Mouse (Mus musculus): Measurements from ENCODE around the gene Cdkl1. TPM values are rescaled to one million over a fixed set of nuclear protein-coding genes. Genes with fewer than 3 reads are reported as not detected.

Cdkl1 gene
- polyA plus RNA-seq, 1 experiment from 2014 or later, result 7.8 TPM

DNA sequence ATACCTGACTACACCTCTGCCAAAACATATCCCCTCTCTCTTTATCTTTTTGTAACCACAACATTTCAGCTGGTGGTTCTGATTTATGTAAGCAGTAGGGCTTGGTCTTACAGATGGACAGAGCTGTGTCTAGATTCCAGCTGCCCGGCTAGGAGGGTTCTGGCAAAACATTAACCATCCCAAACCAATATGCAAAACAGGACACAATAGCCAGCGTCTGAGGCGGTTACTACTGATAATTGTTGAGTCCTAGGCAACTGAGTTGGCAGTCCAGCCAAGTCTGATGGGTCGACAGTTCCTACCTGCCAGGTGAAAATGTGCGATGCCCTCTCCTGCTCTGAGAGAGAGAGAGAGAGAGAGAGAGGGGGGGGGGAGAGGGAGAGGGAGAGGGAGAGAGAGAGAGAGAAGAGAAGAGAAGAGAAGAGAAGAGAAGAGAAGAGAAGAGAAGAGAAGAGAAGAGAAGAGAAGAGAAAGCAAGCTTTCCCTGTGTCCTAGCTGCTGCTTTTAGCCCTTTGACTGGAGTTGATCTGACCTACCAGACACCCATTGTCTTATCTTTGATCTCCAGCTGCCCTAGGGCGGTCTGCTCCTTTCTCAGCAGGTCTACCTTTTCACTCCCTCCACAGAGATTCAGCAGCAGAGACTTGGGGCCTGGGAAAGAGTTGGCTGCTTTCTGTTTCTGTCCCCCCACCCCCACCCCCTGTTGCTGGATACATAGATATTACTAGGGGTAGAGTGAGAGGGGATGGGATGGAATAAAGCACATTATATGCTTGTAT is 7.6 kb downstream of the Cdkl1 start:
- no peak for DNase-seq (ENCODE audit: low spot score)

DNA sequence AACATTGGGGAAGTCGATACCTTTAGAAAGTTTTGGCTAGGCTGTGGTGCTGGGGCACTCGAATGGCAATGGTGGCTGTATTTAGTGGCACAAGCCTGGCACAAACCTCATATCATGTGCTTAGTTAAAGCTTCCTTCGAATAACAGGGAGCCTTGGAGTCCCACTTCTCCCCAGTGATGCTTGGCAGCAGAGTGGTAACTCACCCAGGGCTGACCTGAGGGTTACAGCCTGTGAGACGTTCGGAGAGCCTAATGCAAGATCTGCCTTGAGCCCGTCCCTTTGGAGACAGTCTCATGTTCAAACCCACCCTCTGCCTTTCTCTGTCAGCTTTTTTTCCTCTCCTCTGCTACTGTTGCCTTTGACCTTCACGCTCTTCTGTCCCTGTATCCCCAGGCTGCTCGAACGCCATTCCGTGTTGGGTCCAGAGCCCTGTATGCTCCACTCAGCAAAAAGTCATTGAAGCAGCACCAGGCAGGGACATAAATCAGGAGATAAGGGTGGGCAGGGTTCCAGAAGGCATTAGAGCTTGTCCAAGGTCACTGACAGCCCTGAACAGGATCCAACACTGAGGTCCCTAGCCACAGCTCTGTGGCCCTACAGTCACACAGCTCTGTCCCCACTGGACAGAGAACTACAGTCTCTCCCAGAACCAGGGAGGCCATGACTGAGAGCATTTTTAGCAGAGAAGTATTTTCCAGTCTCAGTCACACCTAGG is 9.0 kb downstream of the Cdkl1 start:
- DNase-seq (ENCODE audit: low spot score), result no peak

DNA sequence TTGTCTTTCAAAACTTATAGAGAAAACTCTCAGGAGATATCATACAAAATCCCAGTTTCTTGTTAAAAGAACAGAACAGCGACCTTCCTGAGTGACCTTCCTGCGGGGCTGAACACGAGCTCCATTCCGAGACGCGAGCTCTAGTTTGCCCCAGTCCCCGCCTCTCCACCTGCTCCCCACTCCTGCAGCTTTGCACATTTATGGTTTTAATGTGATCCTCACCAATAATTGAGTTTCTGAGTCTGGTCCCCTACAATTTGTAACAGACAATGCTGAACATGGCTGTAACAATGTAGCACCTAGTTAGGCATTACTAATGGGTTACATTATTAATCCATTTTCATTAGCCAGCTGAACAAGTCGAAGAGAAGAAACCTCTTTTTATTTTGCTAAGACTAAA is 9.6 kb downstream of the Cdkl1 start:
- no peak for DNase-seq (ENCODE audit: low spot score)

DNA sequence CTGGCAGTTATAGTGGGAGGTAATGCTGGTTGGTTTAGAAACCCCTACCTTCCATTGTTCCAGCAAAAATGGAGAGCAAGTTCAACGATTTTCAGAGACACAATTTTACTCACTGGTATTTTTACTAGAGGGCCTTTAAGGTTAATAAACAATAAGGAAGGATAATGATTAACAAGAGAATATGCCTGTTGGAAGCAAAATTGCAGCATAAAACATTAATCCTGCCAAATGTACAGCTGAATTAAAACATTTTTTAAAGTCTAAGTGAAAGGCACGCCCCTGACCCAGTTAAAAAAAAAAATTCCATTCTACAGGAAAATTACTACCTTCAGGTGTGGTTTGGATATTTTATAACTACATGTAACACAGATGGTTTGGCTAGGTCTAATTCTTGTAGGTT is 13.1 kb downstream of the Cdkl1 start:
- DNase-seq (ENCODE audit: low spot score), result no peak

DNA sequence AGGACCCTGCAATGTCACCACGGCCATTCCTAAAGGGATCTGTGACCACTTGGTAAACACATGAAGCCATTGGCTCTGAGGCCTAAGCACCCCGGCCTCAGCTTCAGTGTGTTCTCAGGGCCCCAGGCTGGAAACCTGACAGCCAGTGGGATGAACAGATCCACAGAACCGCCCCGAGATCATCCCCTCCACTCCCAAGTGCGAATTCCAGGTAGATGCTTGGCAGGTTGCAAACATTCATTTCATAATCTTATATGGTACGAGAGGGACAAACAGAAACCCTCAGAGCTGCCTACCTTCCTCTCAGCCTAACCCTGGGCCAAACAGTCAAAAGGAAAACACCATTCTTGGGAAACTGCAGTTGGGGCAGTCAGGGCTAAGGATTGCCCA is 13.7 kb downstream of the Cdkl1 start:
- DNase-seq (ENCODE audit: low spot score), result no peak

DNA sequence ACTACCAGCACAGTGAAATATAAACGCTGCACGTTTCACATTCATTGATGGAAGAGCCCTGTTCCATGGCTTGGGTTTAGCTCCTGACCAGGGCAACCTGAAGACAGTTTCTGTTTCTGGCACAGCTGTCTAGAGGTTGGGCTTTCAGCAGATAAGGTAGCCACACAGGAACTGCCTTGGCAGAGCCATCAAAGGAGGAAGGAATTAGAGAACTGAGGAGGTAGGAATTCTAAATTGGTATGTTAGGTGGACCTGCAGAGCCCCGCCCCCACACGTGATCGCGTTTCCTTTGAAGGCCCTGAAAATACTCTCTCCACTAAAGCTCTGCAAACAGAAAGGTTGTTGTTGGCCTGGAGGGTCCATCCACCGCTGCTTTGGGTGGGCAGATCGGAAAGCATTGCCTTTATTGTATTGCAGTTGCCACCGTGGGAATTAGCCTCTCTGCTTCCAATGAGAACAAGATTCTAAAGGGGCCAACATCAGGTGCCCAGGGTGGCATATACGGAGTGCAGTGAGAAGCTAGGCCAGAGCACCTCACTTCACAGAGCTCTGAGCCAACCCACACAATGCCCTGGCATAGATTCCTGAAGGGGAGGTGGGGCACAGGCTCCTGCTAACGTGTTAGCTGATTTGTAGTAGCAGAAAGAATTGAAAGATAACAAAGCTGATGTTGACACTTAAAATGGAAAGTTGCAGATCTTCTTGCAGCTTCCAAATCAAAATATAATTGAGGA is 14.3 kb downstream of the Cdkl1 start:
- DNase-seq (ENCODE audit: low spot score), result no peak

GRCm38 (mm10) chr12:69768841-69769240 is 22.2 kb downstream of the Cdkl1 start:
- DNase-seq (ENCODE audit: low spot score), result no peak

- no peak for DNase-seq (ENCODE audit: low spot score)
Observed at GRCm38 (mm10) chr12:69767476-69768258, 23.4 kb downstream of the Cdkl1 start.

DNA sequence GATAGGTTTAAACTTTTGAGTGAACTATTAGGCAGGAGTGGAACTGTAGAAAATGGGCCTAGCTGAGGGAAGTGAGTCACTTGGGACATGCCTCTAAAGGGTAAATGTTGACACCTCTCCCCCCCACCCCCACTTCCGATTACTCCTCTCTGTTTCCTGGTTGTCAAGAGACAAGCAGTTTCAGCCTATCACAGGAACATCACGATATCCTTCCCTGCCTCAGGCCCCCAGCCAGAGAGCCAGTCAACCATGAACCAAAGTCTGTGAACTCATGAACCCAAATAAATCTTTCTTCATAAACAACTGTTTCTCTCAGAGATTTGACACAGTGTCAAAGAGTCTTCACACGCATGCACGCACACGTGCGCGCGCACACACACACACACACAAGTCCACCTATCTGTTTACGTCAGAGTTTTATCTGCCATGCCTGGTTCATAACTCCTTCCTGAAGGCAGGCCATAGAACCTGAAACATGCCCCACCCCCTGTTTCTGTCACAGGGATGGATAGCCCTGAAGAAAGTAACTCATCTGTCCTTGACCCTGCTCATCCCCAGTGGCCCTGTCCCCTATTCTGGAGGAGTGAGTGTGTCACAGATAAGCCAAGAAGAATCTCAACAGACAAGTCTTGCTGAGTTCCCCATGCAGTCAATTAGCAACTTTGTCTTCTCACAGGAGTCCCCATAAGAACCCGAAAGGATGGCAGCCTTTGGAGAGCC is 24.7 kb downstream of the Cdkl1 start:
- DNase-seq (ENCODE audit: low spot score), result no peak

DNA sequence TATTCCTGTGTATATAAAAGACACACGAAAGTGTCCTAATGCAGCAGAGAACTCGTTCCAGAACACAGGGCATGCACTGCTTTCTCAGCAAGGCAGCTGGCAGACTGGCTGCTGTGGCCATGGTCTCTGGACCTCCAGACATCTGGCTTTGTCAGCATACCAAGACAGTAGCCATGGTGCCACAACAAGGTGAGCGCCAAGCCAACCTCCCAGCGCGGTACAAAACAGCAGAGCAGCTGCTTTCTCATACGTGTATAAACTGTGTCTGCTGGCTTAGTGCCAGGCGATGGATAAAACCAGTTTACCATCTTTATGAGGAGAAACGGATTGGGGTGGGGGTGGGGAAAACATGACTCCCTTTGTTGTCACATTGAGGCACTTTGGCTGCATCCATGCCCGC is 25.5 kb downstream of the Cdkl1 start:
- no peak for DNase-seq (ENCODE audit: low spot score)

- DNase-seq (ENCODE audit: low spot score), result no peak
Observed at GRCm38 (mm10) chr12:69761603-69762002, 29.5 kb downstream of the Cdkl1 start.

DNA sequence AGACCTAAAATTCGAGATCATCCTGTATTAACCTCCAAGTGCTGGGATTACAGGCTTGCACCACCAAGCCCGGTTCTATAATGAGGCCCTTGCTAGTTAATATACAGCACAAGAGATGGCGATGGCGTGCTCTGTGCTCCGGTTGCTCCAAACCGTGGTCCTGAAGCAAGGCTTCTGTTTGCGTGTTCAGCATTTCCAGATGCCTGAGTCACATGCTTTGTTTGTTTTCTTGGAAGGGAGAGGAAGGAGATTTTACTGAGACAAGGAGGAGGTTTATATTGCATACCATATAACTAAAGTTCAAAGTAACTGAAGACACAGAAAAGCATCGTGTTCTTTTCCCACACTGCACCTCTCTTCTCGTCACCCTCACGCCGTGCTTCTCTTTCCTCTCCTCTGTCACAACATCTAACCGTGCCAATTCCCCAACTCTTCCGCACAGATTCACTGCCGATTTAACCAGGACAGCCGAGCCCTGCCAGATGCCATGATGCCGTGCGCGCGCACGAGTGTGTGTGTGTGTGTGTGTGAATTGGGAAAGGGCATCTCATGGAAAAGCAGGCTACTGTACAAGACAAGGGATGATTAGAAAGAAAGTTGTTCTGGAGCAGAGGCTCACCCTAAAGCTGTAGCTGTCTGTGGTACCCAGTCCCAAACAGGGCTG is 30.2 kb downstream of the Cdkl1 start:
- DNase-seq (ENCODE audit: low spot score), result no peak

DNA sequence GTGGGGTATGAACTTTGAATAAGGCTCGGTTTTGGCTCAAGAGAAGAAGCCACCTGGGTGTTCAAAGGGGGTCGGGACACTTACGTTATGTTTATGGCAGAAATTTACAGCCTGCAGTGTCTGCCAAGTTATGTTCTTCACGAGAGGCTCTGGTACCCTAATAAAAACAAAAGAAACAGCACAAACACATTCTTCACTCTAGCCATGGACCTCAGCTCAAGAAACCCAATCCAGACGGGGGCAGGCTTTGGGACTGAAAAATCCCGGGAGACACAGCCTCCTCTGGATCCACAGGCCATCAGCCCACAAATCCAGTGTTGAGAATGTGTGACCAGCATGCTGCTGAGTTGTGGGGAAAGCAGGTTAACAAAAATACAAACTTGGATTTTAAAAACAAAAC is 31.1 kb downstream of the Cdkl1 start:
- DNase-seq (ENCODE audit: low spot score), result no peak

GRCm38 (mm10) chr12:69759267-69759885 is 31.7 kb downstream of the Cdkl1 start:
- no peak for DNase-seq (ENCODE audit: low spot score)

- DNase-seq (ENCODE audit: low spot score), result no peak
Observed at GRCm38 (mm10) chr12:69758221-69759185, 32.6 kb downstream of the Cdkl1 start.

- DNase-seq (ENCODE audit: low spot score), result peak; percentile 81
Observed at GRCm38 (mm10) chr12:69757418-69758141, 33.5 kb downstream of the Cdkl1 start.

DNA sequence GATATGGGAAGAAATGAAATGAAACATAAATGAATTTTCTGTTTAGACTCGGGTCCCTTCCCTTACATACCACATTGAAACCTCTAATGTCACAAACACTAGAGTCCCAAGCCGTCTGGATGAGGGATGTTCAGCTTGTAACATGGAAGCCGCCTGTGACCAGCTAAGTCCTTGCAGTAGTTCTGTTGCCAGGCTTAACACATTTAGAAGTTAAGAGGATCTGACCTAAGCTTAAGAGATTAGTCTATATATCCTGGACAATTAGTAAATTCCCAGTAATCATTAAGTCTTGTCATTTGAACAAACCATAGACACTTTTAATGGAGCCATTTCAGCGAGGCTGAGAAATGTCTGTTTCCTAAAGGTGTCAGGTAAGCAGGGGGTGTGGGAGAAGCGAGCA is 35.1 kb downstream of the Cdkl1 start:
- no peak for DNase-seq (ENCODE audit: low spot score)

DNA sequence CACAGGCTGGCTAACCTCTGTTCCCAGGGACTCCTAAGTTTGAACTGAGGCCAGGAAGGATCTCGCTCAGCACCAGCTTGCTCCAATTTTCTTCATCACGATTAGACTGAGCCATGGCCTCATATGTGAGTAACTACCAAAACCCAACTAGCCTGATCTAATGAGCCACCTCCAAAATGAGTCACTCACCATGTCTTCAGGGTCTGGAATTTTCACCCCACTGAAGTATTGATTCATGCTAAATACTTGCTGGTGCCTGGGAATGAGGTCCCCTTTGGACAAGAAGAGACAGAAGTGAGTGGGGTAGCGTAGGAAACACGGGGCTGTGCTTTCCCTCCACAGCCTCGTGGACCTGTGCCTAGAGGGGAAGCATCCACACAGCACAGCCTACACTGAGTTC is 37.1 kb downstream of the Cdkl1 start:
- no peak for DNase-seq (ENCODE audit: low spot score)
